Mouse (Mus musculus): ENCODE data around the gene Elobl.

The Elobl gene

DNA sequence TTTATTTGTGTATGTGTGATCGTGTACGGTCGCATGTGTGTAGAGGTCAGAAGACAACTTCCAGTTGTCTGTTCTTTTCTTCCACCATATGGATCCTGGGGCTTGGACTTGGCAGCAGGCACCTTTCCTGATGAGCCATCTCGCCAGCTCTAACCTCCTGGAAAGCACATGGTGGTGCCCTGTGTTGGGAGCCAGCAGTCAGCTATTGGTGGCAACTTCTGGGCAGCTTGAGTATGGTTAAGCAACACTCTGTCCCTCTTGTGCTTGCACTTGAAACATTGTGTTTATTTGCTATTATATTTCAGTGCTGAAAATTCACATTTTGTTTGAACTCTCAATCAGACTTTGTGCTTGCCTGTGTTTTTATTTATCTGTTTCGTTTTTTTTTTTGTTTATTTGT lies 22.2 kb upstream of the Elobl start:
- no peak for DNase-seq (ENCODE audit: low spot score)

DNA sequence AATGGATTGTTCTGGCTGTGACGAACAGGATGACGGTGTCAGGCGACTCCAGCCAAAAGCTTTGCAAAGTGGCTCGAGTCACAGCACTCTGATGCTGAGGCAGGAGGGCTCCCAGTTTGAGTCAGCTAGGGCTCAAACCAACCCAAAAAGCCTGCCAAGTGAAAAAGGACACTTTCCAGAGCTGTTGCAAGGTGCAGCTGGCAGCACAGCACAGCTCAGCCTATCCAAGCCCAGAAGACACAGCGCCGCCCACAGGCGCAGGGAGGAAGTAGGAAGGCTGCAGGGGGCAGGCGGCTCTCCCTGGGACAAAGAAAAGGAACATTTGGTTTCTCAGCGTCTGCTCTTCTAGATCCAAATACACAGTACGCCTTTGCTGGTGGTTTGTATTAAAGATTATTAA lies 19.9 kb upstream of the Elobl start:
- no peak for DNase-seq (ENCODE audit: low spot score)

DNA sequence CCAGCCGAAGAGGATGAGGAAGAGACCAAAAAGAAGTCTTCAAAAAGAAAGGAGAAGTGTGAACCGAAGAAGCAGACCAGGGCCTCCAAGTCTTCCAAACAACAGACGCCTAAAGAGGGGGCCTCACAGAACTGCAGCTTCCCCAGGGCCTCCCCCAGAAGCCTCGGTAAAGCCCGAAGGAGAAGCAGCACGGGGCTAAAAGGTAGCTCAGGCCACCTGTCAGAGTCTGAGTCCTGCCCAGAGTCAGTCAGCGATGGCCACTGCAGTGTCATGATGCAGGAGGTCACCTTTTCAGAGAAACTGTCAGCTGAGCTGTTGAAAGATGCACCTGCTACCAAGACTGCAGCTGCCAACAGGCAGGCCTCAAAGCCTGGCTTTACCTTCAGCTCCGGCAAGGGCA lies 14.6 kb upstream of the Elobl start:
- DNase-seq (ENCODE audit: low spot score): no peak

DNA sequence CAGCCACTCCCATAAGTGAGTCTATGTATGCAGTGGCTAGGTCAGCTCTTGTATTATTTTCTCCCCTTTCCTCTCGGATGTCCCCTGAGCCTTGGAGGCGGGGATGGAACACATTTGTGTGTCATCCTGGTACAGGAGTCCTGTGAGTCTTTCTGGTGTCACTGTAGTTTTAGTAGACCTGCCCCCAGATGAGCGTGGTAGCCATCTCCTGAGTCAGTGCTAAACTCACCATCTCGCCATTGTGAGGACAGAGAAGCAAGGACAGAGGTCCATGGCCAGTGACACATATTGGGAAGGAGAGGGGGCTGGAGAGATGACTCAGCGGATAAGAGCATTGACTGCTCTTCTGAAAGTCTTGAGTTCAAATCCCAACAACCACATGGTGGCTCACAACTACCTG lies 10.5 kb upstream of the Elobl start:
- DNase-seq (ENCODE audit: low spot score): no peak

DNA sequence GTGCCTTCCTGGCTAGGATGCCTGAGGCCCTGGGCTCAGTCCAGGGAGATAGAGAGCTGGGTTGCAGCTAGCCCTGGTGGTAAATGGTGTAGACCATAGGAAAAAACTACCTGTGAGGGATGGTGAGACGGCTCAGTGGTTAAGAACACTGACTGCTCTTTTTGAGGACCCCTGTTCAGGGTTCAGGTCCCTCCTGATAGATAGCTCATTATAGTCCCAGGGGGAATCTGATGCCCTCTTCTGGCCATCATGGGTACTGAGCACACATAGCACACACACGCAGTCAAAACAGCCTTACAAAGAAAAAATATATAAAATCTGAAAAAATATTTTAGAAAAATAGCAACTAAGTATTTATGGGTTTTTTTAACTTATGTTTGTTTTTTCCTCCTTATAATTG lies 9.6 kb upstream of the Elobl start:
- DNase-seq (ENCODE audit: low spot score): no peak

DNA sequence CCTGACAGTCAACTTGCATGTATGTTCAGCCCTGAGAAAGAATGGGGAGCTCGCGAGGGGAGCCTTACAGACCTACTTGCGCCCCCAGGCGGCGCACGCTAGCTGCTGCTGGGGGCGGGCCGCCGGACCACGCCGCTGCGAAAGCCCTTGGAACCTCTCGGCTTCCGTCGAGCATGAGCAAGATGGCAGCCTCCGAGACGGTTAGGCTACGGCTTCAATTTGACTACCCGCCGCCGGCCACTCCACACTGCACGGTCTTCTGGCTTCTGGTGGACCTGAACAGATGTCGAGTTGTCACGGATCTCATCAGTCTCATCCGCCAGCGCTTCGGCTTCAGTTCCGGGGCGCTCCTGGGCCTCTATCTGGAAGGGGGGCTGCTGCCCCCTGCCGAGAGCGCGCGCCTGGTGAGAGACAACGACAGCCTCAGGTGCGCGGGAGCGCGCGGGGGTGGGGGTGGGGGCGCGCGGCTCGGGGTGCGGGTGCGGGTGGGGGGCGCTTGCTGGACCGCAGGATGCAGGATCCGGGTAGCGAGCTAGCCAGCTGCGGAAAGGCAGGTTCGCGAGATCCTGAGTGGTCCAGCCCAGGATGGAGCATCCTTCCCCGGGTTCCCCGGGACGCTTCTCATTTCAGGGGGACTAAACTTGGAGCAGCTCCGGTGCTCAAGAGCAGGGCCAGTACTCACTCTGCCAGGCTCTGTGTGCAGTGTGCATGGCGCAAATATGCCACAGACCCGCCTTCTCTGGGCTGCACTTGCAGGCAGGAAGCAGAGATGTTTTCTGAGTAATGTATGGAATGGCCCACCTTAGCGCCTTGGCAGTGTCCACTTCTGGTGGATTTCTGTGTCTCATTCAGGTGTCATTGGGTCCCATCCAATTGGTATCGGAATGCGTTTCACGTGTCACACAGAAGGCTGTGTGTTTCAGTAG lies 7.3 kb upstream of the Elobl start:
- peak; percentile 85 for DNase-seq (ENCODE audit: low spot score)

DNA sequence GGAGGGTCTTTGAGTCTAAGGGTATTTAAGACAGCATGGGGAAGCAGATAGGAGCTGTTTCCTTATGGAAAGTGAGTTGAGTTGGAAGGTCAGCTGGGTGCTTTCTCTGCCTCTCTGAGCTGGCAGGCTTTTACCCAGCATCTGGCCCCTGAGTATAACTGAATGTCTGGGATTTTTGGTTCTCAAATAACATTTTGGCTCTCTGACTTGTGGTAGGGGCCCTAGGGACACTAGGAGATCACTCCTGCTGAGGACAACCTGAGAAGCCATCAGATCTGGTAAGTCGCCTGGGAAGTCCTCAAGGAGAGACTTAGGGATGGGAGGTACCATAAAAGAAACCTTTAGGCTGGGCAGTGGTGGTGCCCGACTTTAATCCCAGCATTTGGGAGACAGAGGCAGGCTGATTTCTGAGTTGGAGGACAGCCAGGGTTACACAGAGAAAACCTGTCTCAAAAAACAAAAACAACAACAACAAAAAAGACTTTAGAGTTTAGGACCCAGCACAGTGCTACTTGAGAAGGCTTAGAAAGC lies 3.5 kb upstream of the Elobl start, which contains the start of gene Coil:
Gene Coil (plus strand): TSS at position 51 of the 531 bp plus-strand sequence.
- no peak for DNase-seq (ENCODE audit: low spot score)

DNA sequence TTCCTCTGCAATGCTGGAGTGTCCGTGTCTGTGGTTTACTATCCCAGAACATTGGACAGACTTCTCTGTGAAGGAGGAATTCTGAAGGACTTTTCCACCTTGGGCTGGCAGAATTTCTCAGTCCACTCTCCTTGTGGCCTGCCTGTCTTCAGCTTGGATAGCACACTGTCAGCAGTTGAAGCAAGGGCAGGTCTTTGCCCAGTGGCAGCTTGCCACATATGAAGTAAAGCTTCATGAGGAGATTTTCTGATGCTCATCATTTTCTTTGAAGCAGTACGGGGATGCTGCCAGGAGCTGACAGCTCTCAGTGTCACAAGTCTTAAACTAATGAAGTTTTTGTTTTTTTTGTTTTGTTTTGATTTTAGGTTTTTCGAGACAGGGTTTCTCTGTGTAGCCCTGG lies 7.9 kb downstream of the Elobl start:
- DNase-seq (ENCODE audit: low spot score): no peak

DNA sequence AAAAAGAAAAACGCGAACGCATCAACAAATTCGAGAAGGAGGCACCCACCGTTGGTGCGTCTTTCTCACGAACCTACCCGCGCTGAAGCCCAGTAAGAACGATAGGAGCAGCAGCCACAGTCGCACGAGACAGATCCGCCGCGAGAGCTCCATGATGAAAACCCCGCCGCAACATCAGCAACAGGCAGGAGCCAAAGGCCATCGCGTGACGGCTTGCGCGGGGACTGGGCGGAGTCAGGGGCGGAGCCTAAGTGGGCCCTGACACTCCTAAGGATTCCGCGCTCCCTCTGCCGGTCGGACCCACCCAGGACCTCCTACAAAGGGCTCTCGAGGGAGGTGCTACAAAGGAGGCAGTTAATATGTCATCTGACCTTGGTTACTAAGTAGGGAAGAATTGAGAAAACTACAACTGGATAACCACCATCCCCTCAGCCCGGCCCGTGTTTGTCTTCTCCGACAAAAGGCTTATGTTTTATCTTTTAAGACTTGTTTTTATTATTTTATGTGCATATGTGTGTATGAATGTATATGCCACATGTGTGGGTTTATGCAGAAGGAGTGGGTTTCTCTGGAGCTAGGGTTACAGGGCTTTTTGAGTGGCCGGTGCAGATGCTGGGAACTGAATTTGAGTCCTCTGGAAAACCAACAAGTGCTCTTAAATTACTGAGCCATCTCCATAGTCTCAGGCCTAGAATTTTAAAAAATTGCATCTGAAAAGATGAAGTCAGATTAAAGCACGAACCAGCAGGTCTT lies 11.3 kb downstream of the Elobl start, which contains the start of gene Scpep1:
Gene Scpep1 (minus strand): TSS at position 249 of the 753 bp plus-strand sequence.
- DNase-seq (ENCODE audit: low spot score): peak; percentile 97

DNA sequence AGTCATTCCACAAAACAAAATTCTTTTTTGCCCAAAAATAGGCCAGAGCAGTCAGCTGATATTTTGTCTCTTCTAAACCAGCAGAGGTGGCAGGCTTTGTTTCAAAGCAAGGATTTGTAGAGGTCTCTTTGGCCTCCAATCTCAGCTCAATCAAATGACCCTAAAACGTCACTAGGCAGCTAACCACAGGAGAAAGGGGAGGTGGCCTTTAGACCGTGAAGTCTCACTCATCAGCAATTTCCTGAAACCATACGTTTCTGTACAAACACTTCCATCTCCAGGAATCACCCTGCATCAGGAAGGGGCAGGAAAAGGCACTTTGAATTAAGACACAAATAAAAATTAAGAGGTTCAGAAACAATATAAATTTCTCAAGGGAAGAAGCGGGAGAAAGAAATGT lies 11.9 kb downstream of the Elobl start:
- no peak for DNase-seq (ENCODE audit: low spot score)

DNA sequence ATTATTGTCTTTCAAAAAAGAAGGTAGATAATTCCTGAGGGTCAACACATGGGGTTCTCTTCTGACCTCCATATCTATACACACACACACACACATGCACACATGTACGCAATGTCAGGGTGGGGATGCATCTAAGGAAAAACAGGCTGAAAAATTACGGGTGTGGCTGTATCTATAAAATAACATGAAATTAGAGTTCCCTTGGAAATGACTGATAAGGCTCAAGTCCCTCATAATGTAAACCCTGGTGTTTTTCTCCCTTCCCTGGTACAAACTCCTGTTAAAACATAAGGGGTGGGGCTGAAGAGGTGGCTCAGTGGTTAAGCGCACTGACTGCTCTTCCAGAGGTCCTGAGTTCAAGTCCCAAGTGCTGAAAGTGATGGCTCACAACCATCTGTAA lies 13.1 kb downstream of the Elobl start:
- DNase-seq (ENCODE audit: low spot score): no peak

DNA sequence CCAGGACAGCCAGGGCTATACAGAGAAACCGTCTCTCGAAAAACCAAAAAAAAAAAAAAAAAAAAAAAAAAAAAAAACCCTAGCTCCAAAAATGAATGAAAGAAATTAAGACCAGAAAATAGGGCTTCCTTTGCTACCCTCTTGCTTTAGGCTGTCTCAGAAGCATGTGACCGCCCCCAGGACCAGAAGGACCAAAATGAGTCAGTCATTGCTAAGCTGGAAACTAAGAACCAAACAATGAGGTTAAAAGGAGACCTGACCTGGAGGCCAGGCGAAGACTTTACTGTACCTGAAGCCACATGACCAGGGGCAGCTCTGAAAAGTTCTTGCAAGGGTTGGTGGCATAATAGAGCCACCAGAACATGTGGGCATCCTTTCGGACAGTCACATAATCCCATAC lies 14.6 kb downstream of the Elobl start:
- no peak for DNase-seq (ENCODE audit: low spot score)

DNA sequence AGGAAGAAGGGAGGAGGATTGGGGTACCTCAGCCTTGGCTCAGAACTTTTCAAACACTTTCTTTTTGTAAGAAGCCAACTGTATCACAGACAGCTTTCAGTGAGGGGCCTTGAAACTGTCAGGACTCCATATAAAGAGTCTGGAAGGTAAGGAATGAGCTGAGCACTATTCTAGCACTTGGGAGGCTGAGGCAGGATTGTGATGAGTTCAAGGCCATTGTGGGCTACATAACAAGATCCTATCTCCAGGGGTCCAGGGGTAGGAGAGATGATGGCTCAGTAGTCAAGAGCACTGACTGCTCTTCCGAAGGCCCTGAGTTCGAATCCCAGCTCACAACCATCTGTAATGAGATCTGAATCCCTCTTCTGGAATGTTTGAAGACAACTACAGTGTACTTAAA lies 15.2 kb downstream of the Elobl start:
- no peak for DNase-seq (ENCODE audit: low spot score)

DNA sequence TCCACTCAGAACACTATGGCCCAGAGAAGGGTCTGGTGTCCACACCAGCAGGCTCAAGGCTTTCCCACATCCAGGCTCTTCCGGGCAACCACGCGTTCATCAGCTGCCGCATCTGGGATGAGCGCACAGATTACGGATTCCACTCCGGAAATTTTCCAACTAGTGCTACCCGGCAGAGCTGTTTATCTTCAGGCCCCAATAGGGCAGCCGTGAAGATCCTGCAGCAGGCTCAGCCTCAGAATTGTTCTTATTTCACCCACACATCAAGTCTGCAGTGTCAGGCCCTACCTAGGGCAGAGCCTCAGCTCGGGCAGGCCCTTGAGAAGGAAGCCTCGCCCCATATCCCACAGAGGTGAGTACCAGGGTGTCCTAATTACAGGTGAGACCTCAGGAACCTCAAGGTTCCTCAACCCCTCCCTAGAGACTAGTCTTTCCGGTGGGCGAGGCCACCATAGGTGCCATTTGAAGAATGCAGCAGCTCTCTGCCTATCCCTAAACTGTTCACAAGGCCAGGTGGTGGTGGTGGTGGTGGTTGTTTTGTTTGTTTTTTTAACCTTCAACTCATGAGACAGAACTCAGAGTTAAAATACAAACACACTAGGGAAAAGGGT lies 16.0 kb downstream of the Elobl start:
- DNase-seq (ENCODE audit: low spot score): no peak

DNA sequence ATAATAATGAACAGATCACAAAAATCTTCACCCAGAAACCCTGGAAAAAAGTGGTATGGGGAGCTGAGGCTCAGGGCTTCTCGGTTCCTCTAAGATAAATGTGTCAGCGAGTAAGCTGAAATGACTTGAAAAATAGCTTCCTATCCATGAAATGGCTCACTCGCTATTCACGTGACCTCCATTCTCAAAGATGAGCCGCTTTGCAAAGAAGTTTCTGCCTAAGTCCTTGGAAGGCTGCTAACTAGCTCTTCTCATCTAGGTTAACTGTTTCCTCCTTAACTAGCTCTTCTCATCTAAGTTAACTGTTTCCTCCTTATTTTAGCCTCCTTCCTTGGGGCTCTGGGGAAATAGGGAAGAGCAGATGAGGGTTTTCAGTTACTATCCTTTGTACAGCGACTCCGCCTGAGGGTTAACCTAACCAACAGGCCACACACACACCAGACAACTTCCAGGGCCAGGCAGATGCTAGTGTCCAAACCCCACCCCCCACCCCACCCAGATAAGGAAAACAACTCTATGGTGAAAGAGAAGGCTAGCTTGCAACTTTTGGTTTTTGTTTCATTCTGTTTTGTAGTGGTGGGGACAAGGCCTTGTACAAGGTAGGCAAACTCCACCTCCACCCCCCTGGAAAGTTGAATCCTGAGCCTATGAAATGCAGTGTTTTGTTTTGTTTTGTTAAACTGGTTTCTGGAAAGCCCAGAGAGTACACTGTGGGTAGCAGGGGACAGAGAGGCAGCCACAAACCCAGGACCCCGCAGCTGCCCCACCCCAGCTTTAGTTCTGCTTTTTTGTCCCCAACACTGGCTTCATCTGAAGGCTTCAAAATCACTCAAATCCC lies 16.7 kb downstream of the Elobl start:
- DNase-seq (ENCODE audit: low spot score): no peak

DNA sequence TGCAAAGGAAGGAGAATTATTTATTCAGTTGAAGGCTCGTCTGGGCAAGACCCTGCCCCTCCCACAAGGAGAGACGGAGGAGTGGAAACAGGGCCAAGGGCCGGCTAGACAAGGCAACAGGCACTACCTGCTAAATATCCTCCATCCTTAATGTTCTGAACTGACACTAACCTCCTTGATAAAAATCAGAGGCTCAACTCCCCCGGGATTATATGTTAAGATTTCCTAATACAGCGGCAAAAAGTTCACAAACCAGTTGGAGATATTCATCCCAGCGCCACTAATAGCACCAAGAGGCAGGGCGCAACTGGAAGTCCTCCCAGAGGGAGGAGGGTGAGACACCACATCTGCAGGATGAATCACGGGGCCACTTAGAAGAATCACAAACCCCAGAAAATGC lies 17.8 kb downstream of the Elobl start:
- no peak for DNase-seq (ENCODE audit: low spot score)

DNA sequence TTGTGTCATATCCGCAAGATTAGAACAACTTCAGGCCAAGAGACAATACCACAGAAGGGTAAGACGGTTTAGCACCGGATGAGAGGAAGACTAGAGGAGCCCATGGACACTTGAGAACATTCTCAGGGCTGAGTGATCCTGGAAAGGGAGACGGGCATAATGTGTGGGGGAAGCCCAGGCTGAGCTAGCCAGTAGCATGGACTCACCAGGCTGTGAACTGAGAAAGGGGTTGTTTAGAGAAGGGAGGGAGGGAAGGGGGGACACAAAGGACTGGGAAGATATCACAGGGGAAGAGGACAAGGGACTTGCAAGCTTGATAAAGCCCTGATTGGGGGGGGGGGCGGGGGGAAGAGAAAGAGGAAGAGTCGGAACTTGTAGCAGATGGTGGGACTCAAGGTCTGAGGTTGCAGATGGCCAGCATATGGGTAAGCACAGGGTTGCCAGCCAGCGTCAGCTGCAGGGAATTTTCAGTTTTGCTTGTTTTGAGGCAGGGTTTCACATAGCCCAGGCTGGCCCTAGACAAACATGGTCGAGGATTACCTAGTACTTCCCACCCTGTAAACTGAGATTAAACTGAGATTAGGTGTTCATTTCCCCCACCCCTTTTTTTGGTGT lies 20.7 kb downstream of the Elobl start:
- DNase-seq (ENCODE audit: low spot score): no peak

DNA sequence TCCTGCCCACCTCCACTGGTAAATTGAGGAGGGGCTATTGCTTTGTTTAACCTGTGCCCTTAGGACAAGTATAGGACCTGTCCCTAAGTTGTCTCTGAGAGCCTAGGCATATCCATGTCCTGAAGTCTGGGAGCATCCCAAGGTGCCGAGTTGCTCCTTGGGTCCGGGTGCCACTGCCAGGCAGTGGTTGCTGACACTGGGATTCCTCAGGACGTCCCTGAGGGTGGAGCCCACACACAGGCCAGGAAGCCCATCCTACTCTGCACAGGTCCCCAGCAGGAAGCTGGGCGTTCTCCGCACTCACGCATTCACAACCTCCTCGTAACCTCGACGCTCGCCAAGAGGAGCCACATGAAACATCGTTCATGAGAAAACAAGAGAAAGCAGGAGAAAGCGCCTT lies 25.2 kb downstream of the Elobl start:
- DNase-seq (ENCODE audit: low spot score): no peak

DNA sequence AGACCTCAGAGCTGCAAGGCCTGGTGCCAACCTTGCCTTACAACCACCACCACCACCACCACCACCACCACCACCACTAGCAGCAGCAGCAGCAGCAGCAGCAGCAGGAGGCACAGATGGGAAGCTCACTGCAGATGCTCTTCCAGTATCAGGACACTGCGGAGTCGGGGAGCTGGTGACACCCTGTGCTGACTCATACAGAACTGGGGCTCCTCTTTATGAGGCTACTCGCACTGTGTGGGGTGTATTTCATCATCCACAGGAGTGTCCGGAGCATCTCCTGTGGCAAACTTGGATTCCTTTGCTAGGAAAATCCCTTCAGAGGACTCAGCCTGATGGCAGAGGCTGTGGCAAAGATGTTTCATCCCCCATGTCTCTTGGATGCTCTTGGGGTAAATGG lies 27.1 kb downstream of the Elobl start:
- no peak for DNase-seq (ENCODE audit: low spot score)

DNA sequence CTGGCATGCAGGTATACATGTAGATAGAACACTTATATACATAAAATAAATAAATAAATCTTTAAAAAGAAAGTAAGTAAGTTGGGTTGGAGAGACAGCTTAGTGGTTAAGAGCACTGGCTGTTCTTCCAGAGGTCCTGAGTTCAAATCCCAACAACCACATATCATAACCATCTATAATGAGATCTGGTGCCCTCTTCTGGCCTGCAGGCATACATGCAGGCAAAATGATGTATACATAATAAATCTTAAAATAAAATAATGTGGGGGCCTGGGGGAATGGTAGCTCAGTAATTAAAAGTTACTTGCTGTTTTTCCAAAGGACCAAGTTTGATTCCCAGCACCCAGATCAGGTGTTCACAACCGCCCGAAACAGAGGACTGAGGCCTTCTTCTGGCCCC lies 28.0 kb downstream of the Elobl start:
- no peak for DNase-seq (ENCODE audit: low spot score)

DNA sequence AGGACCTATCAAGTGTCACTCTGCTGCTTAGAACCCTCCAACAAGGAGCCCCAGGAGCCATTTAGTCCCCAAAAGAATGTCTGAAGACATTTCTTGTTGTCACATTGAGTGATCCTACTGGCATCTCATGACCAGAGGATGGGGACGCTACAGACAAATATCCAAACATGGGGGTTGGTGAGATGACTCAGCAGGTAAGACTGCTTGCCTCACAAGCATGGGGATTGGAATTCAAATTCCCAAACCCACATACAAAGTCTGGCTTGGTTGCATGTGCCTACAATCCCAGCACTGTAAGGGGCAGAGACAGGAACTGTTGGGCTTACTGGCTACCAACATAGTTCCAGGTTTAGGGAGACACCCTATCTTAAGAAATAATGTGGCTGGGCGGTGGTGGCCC lies 28.8 kb downstream of the Elobl start:
- no peak for DNase-seq (ENCODE audit: low spot score)

All from ovary, adult 18-20 months (tissue).